Mouse (Mus musculus): ENCODE results near the gene Tbx1. TPM values are rescaled to one million over a fixed set of nuclear protein-coding genes. Genes with fewer than 3 reads are reported as not detected.

Tbx1 gene
- polyA plus RNA-seq, 1 experiment from 2014 or later: 0.70 TPM

Other genes starting within 250 kb of the Tbx1 start
- gene Tango2, start 242.6 kb downstream of the Tbx1 start, polyA plus RNA-seq (2015; fragmentation: Nextera tagmentation; extraction: Ambion mirVana): 76.5 and 78.1 TPM in 2 replicates
- gene Arvcf, start 242.5 kb downstream of the Tbx1 start, polyA plus RNA-seq (2015; fragmentation: Nextera tagmentation; extraction: Ambion mirVana): 63.3 and 72.0 TPM in 2 replicates
- 24.2 and 26.3 TPM in 2 replicates for gene Txnrd2, start 164.3 kb downstream of the Tbx1 start, polyA plus RNA-seq (2015; fragmentation: Nextera tagmentation; extraction: Ambion mirVana)
- gene Comt, start 163.8 kb downstream of the Tbx1 start, polyA plus RNA-seq (2015; fragmentation: Nextera tagmentation; extraction: Ambion mirVana): 83.0 and 84.4 TPM in 2 replicates
- 16.0 and 16.4 TPM in 2 replicates for gene Gnb1l, start 92.0 kb downstream of the Tbx1 start, polyA plus RNA-seq (2015; fragmentation: Nextera tagmentation; extraction: Ambion mirVana)
- 3.4 and 3.5 TPM in 2 replicates for gene Rtl10, start 91.8 kb downstream of the Tbx1 start, polyA plus RNA-seq (2015; fragmentation: Nextera tagmentation; extraction: Ambion mirVana)
- gene Gp1bb, start 31.7 kb upstream of the Tbx1 start, polyA plus RNA-seq (2015; fragmentation: Nextera tagmentation; extraction: Ambion mirVana): 9.7 and 10.1 TPM in 2 replicates
- 20.5 and 22.0 TPM in 2 replicates for gene Gm49601, start 35.8 kb upstream of the Tbx1 start, polyA plus RNA-seq (2015; fragmentation: Nextera tagmentation; extraction: Ambion mirVana)
- gene Sept5, start 39.3 kb upstream of the Tbx1 start, polyA plus RNA-seq (2015; fragmentation: Nextera tagmentation; extraction: Ambion mirVana): 194 and 203 TPM in 2 replicates
- 86.7 and 94.4 TPM in 2 replicates for gene Cldn5, start 186.2 kb upstream of the Tbx1 start, polyA plus RNA-seq (2015; fragmentation: Nextera tagmentation; extraction: Ambion mirVana)
- gene Ufd1, start 221.1 kb upstream of the Tbx1 start, polyA plus RNA-seq (2015; fragmentation: Nextera tagmentation; extraction: Ambion mirVana): 121 and 127 TPM in 2 replicates
- gene Cdc45, start 221.3 kb upstream of the Tbx1 start, polyA plus RNA-seq (2015; fragmentation: Nextera tagmentation; extraction: Ambion mirVana): 24.8 and 27.3 TPM in 2 replicates
- gene 2510002D24Rik, start 245.9 kb upstream of the Tbx1 start, polyA plus RNA-seq (2015; fragmentation: Nextera tagmentation; extraction: Ambion mirVana): 30.7 and 31.2 TPM in 2 replicates
- not detected in 2 replicates for gene Gm28539, start 245.9 kb upstream of the Tbx1 start, polyA plus RNA-seq (2015; fragmentation: Nextera tagmentation; extraction: Ambion mirVana)